Mouse (Mus musculus) lung, postnatal 4 days (tissue): ENCODE results near the gene Ccdc85c.

ENCODE experiments used
- DNase-seq, 2 experiments: peaks; one replicate each; pipeline ENCODE4 v3.0.0; 2021

The Ccdc85c gene

DNA sequence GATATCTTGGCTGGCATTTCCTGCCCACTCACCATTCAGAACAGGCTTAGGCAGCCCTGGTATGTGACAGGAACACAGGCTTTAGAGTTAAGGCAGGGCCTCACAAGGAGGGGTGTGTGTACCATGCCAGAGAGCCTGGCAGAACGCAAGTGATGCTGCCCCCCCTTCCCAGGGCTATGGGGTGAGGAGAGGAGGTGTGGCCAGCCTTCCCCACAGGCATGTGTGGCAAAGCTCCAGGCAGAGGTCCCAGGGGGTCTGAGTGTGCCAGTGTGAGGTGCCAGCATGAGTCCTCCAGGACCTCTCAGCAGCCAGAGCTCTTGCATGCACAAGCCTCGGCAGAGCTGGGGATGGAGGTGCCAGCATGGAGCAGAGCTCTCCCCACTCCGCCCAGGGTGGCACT, 19.4 kb upstream of the Ccdc85c start:
- DNase-seq: peak in 1 of 2 experiments; percentile 51

GRCm38 (mm10) chr12:108292957-108293356, 17.7 kb upstream of the Ccdc85c start:
- peak; percentile 68 to 81 for DNase-seq

DNA sequence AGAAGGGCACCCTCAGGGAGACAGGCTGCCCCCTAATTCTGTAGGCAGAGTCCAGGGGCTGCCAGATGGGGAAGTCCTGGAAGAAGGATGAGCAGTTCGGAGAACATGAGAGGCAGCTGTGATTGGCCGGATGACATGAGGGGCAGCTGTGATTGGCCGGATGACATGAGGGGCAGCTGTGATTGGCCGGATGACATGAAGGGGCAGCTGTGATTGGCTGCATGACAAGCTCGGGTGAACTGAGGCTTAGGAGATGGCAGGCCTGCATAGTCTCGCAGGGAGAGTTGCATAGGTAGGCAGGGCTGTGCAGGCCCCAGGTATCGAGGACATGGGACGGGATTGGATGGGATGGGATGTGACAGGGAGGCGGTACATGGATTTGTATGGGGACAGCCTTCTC, 17.2 kb upstream of the Ccdc85c start:
- DNase-seq: peak in 1 of 2 experiments; percentile 58

- no peak for DNase-seq
These were observed 13.1 kb upstream of the Ccdc85c start for GRCm38 (mm10) chr12:108288127-108288880.

DNA sequence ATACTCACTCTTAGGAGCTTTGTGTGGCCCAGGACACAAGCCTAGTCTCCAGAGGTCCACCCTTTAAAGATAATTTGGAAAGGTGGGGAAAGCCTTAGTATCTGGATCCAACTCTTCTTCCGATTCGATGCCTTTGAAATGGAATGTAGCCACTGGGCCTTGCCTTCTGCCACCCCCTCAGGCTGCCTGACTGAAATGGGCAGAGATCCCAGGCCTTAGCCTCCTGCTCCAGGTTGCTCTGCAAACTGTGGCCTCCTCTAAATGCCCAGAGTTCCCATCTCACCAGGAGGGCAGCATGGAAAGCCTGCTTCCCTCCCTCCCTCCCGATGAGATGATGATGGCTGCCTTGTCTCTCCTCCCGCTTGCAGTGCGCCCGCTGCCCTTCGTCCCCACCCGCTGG, 11.8 kb upstream of the Ccdc85c start:
- no peak for DNase-seq

DNA sequence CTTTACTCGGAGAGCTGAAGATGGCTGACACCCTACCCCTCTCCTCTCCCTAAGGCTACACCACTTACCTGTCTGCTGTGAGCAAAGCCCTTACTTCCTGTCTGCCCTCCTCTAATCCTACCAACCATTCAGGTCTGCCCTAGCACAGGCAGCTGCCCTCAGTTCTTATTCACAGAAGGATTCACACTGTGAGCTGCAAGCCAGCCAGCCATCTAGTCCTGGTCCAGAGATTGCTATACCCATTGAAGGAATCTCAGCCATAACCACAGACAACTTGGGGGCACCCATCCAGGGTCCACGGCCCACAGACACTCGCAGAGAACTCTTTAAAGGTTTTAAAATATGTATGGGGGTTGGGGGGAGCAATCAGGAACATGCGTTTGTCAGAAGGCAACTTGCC, 11.2 kb upstream of the Ccdc85c start:
- no peak for DNase-seq

DNA sequence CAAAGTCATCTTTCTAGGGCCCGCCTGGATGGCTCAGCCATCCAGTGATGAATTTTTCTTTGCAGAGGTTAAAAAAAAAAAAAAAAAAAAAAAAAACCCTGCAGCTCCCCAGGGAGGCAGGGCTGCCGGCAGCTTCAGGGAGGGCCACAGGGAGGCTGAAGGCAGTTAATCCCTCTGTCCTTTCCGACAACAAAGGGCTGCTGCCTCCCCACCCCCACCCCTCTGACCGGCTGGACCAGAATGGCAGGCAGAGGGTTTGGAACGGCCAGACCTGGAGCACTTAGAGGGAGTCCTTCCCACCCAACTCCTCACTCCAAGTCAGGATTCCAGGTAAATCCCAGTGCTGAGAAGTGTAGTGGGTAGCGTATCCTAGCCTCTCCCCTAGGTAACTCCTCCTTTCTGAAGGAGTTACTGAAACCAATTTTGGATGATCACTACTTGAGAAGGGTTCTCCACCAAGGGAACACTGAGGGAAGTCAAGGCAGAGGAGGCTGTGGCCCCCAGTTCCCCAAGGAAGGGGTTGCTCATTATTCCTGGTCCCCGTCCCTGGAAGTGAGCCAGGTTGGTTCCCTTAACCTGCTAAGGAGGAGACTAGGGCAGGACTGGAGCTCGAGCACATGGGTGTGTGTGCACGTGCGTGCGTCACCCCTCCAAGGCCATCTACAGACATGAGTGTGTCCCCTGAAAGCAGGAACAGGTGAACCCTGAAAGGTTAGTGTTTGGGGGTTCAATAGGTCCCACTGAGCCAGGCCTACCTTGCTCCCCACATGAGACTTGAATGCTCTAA, 10.2 kb upstream of the Ccdc85c start:
- no peak for DNase-seq

GRCm38 (mm10) chr12:108284455-108285224, 9.4 kb upstream of the Ccdc85c start:
- peak; percentile 38 to 44 for DNase-seq

- no peak for DNase-seq
These were observed 3.1 kb upstream of the Ccdc85c start for GRCm38 (mm10) chr12:108278221-108278918.

DNA sequence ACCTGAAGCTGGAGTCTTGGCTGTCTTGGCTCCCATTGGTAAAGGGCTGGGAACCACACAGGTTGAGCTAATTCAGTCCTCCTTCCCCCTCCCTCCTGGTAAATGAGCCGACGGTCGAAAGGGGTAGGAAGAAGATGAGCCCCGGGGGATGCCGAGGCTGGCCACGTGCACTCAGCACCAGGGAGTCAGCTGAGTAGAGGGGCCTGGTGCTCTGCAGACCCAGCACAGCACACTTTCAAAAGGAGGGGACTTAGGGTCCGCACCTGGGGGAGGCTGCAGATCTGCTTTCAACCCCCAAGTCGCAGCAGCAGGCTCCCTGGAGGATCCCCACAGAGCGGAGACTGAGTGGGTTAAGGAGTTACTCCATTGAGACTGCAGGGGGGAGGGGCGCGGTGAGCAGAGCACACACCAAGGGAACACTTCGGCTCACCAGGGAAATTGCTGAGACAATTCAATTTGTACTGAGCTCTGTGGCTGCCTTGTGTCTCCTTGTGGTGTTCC, 2.2 kb upstream of the Ccdc85c start:
- DNase-seq: no peak

DNA sequence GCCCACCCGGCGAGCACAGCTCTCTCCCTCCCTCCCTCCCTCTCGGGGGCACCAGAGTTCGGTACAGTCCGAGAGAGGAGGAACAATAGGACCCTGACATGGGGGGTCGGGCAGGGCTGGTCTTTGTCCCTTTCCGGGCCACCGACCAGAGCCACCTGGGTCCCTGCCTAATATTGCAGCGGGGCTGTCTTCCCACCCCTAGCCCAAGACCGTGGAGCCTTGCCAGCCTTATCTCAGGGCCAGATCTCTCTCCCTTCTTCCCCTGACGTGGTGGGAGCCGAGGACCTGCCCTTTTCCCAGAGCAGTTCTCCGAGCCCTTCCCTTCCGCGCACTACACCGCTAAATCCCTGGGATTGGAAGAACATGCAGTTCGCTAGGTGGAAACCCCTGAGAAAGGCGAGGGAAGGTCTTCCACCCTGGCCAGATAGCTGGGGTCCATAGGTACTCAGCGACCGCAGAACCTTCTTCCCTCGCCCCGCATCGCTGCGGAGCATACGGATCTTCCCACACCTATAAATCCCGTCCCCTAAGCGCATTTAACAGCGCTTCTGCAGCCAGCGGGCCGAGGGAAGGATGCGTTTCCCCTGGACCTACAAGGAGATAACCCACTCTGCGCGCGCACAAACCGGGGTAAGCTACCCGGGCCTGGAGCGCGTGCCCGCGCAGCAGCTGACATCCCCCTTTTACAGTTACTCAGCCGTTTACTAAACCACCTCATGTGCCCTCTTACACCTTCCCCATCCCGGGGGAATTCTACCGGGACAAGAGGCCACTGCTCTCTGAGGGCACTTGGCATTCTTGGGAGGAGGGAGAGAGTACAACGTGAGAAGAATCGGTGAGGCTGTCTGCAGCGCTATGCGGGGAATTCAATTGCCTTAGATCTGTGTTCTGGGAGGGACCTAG, 946 bp upstream of the Ccdc85c start:
- DNase-seq: peak; percentile 58 to 75

DNA sequence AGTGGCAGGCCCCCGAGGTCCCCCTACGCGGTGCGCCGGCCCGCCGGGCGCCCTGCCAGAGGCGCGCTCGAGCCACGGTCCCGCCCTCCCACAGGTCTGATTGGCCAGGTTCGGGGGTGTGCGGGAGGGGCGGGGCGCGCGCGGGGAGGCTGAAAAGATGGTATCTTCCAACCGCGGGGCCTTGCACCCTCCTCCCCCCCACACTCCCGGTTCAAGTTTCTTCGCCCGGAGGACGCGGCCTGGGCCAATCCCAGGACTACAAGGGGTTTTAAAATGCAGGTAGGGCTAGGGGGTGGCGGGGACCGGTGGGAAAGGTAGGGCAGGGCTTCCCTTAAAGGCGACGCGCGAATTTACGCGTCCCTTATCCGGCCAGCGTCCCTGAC, 274 bp upstream of the Ccdc85c start:
- DNase-seq: peak; percentile 98 to 99

- no peak for DNase-seq
These were observed 971 bp downstream of the Ccdc85c start for GRCm38 (mm10) chr12:108274313-108274595.

- no peak for DNase-seq
These were observed 1.5 kb downstream of the Ccdc85c start for GRCm38 (mm10) chr12:108273466-108274312.

DNA sequence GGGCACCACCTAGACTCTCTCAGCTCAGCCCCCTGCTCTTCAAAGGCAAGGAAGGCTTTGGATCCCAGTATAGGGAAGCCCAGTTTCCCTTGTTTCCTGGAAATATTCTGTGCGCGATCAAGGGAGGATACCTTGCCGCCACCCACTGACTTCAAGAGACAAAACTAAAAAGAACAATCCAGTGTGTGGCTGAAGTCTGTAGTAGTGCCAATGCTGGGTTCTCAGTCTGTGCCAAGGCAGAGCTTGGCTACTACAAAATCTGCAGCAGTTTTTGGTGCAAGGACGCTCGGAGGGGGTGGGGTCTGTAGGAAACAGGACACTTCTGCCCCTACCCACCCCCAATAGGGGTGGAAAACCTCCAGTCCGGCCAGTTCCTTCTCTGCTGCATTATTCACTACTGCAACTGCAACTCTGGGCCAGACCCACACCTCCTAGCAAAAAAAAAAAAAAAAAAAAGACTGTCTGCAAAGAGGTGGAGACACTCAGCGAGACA, 3.0 kb downstream of the Ccdc85c start:
- DNase-seq: no peak

DNA sequence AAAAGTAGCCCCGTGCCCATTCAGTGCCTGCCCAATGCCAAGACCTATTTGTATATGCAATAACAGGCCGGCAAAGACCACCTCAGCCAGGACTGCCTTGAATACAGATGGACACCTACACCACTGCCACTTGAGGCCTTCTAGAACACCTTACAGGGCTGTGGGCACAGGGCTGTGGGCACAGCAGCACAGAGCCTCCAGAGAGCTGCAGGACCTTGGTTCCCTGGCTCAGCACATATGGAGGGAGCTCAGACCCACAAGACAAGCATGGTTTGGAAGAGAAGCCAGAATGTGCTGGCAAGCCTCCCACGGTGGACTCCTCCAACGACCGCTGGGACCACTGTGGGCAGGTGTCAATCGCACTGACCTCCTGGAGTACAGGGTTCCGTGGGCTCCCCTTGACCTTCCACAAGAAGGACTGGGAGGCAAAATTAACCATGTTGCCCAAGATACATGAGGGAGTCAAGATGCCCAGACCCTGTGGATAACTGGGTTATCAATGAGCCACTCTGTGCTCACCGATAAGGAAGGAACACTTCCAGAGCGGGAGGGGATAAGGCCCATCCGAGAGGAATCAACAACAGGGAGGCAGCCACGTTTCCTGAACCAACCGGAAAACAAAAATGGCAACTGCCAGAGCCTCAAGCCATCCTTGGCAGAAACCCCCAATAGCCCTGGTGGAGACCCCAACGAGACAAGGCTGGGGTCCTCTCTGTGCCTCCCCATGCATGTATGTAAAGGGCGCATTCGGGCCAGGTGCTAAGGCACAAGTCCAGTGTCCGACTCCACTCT, 3.7 kb downstream of the Ccdc85c start:
- DNase-seq: no peak

- no peak for DNase-seq
These were observed 4.8 kb downstream of the Ccdc85c start for GRCm38 (mm10) chr12:108270240-108270919.

GRCm38 (mm10) chr12:108269699-108270098, 5.5 kb downstream of the Ccdc85c start:
- DNase-seq: no peak

DNA sequence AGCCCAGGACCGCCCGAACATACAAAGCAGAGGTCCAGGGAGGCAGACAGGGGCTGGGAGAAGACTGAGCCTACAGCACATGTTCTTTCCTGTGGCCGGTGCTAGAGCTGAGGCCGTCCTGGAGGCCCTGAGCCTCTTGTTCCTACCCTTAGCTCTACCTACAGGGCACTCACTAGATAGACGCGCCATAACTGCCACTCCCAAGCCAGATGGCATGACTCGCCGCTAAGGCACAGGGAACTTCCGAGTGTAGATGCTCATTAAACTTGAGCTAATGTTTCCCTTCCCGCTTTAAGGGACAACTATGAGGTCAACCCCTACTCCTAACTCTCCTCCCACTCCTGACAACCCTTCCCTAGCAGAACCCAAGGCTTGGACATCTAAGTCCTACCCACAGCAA, 6.3 kb downstream of the Ccdc85c start:
- no peak for DNase-seq
